Mouse (Mus musculus) limb, embryonic 15.5 days (tissue): ENCODE data around the gene Rora. TPM values are rescaled to one million over a fixed set of nuclear protein-coding genes. Genes with fewer than 3 reads are reported as not detected.
A peak's percentile ranks its signal among the peaks of the same experiment; 100 is the strongest.

ENCODE experiments used
- ATAC-seq: fragments of 200-750 bp; cut with Nextera tagmentation; 2 replicates; pipeline ENCODE4 v1.8.0; 2017; ENCODE audit warnings: low read depth, moderate TSS enrichment; ENCODE audit not compliant: insufficient number of reproducible peaks, low FRiP score, low TSS enrichment
- H3K27ac ChIP-seq: fragments of 300-500 bp; sonication (generic); 2 replicates; pipeline ENCODE4 v1.5.1; 2015; ENCODE audit warnings: moderate library complexity, mild to moderate bottlenecking, inconsistent platforms
- H3K27me3 ChIP-seq: fragments of 300-500 bp; sonication (generic); 2 replicates; pipeline ENCODE4 v1.6.1; 2015; ENCODE audit warnings: inconsistent platforms
- H3K36me3 ChIP-seq: fragments of 300-500 bp; sonication (generic); 2 replicates; pipeline ENCODE4 v1.6.1; 2015; ENCODE audit warnings: inconsistent platforms
- H3K4me1 ChIP-seq: fragments of 300-500 bp; sonication (generic); 2 replicates; pipeline ENCODE4 v1.6.1; 2015; ENCODE audit warnings: inconsistent platforms
- H3K4me2 ChIP-seq: fragments of 300-500 bp; sonication (generic); 2 replicates; pipeline ENCODE4 v1.6.1; 2015; ENCODE audit warnings: mild to moderate bottlenecking, inconsistent platforms
- H3K4me3 ChIP-seq: fragments of 300-500 bp; sonication (generic); 2 replicates; pipeline ENCODE4 v1.5.1; 2015; ENCODE audit warnings: mild to moderate bottlenecking, inconsistent platforms
- H3K9ac ChIP-seq: fragments of 300-500 bp; sonication (generic); 2 replicates; pipeline ENCODE4 v1.6.1; 2015; ENCODE audit warnings: inconsistent platforms
- H3K9me3 ChIP-seq: fragments of 300-500 bp; sonication (generic); 2 replicates; pipeline ENCODE4 v1.6.1; 2016; ENCODE audit warnings: inconsistent platforms
- WGBS: fragments of 180-500 bp; shearing (Covaris S2); methylation state at CpG from one replicate; pipeline ENCODE4 v1.1.7; 2015; 5-methylcytosine and 5-hydroxymethylcytosine counted together
- polyA plus RNA-seq: library from polyadenylated mRNA; unstranded; fragments of >200 nt; fragmentation: Nextera tagmentation; extraction: Ambion mirVana; gene quantifications from 2 replicates; pipeline ENCODE4 v1.2.1, GENCODE M21; 2015

Rora gene
- polyA plus RNA-seq, 1 experiment from 2014 or later, result 25.4 TPM

GRCm38 (mm10) chr9:69371046-69371724 is 717.6 kb downstream of the Rora start:
- no peak for ATAC-seq
- H3K4me3 ChIP-seq, result no peak overlapping the region
- H3K4me2 ChIP-seq, result no peak overlapping the region
- H3K4me1 ChIP-seq, result 0 out of 2 replicates have a peak, but pooled peaks cover 1% of the 10 kb centered on the region
- no peaks in the 10 kb centered on the region for H3K9me3 ChIP-seq
- H3K36me3 ChIP-seq, result peaks cover 8% of the 10 kb centered on the region; the same call in 1 of the 2 replicates
- no peak overlapping the region for H3K9ac ChIP-seq
- no peaks in the 10 kb centered on the region for H3K27me3 ChIP-seq
- H3K27ac ChIP-seq, result no peak overlapping the region
- 76% methylated on average over 11 of the region's 11 CpGs for WGBS

DNA sequence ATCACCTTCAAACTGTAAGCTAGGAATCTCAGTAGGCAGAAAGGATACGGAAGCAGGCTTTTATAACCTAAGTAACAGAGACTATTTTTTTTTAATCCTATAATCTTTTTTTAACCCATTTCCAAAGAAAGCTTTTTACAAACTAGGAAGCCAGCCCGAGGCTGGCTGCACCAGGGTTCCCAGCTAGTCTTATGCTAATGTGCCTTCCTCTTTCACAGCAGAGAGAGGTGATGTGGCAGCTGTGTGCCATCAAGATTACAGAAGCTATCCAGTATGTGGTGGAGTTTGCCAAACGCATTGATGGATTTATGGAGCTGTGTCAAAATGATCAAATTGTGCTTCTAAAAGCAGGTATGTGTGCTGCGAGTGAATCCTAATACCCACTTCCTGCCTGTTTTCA is 719.3 kb downstream of the Rora start:
- H3K36me3 ChIP-seq, result peaks cover 18% of the 10 kb centered on the region; the same call in 1 of the 2 replicates
- no peak overlapping the region for H3K27ac ChIP-seq
- H3K4me1 ChIP-seq, result no peaks in the 10 kb centered on the region
- no peak overlapping the region for H3K4me2 ChIP-seq
- H3K4me3 ChIP-seq, result no peak overlapping the region
- H3K9ac ChIP-seq, result no peak overlapping the region
- no peaks in the 10 kb centered on the region for H3K27me3 ChIP-seq
- no peak for ATAC-seq
- H3K9me3 ChIP-seq, result no peaks in the 10 kb centered on the region
- 52% methylated on average over 4 of the region's 4 CpGs for WGBS

GRCm38 (mm10) chr9:69376982-69377653 is 723.5 kb downstream of the Rora start:
- H3K36me3 ChIP-seq, result peaks cover 27% of the 10 kb centered on the region; the same call in 1 of the 2 replicates
- WGBS, result 76% methylated on average over 4 of the region's 4 CpGs
- no peaks in the 10 kb centered on the region for H3K9me3 ChIP-seq
- H3K4me3 ChIP-seq, result no peak overlapping the region
- no peak overlapping the region for H3K27ac ChIP-seq
- H3K27me3 ChIP-seq, result no peaks in the 10 kb centered on the region
- no peak overlapping the region for H3K9ac ChIP-seq
- no peak for ATAC-seq
- H3K4me1 ChIP-seq, result no peaks in the 10 kb centered on the region
- H3K4me2 ChIP-seq, result no peak overlapping the region

DNA sequence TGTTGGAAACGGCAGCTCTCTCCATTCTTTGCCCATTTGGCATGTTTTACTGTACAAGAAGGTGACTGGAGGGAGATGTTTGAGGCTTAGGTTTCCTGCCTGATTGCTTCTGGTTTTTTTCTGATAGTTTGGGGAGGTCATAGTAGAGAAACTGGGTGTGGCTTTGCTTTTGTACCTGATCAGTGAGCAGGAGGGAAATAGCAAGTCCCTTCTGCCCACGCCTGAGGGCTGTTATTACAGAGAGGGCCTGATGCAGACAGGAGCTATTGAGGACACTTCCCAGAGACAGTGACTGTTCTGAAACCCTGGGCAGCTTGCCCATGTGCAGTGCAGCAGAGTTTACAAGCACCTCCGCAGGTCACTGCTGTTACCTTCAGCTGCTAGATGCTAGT is 724.1 kb downstream of the Rora start:
- Histone ChIP-seq H3K9me3 (no peaks in the 10 kb centered on the region), H3K9ac (no peak overlapping the region), H3K4me2 (no peak overlapping the region), H3K27me3 (no peaks in the 10 kb centered on the region), H3K27ac (no peak overlapping the region), H3K36me3 (peaks cover 27% of the 10 kb centered on the region; the same call in 1 of the 2 replicates), H3K4me1 (no peaks in the 10 kb centered on the region), H3K4me3 (no peak overlapping the region)
- 86% methylated on average over 3 of the region's 3 CpGs for WGBS
- no peak for ATAC-seq

DNA sequence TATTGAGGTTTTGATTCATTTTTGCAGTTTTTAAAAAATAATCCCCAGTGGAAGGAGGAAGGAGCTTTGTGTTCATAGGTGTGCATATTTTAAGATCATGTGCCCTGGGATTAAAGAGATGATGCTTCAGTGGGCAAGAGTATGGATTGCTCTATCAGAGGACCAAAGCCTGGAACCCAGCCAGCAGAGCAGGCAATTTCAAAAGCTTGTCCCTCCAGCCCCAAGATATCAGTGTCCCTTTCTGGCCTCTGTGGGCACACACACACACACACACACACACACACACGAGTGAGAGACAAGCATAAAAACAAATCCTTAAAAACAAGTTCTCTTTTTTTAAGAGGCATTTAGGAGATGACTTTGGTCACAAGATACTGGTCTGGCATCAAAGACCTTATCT is 727.0 kb downstream of the Rora start:
- H3K36me3 ChIP-seq, result peaks cover 19% of the 10 kb centered on the region; the same call in 1 of the 2 replicates
- WGBS, result 57% methylated on average over 1 of the region's 1 CpGs

GRCm38 (mm10) chr9:69381741-69382140 is 728.2 kb downstream of the Rora start:
- H3K9me3 ChIP-seq, result no peaks in the 10 kb centered on the region
- H3K36me3 ChIP-seq, result peaks cover 15% of the 10 kb centered on the region; the same call in 1 of the 2 replicates
- no peak overlapping the region for H3K27ac ChIP-seq
- no peak overlapping the region for H3K9ac ChIP-seq
- H3K4me3 ChIP-seq, result no peak overlapping the region
- H3K27me3 ChIP-seq, result no peaks in the 10 kb centered on the region
- 53% methylated on average over 7 of the region's 7 CpGs for WGBS
- 0 out of 2 replicates have a peak, but pooled peaks cover 3% of the 10 kb centered on the region for H3K4me1 ChIP-seq
- no peak for ATAC-seq
- no peak overlapping the region for H3K4me2 ChIP-seq

More for the DNA sequence above, 727.0 kb downstream of the Rora start:
- Histone ChIP-seq H3K4me3 (no peak overlapping the region), H3K27me3 (no peaks in the 10 kb centered on the region), H3K27ac (no peak overlapping the region), H3K9me3 (no peaks in the 10 kb centered on the region), H3K4me1 (0 out of 2 replicates have a peak, but pooled peaks cover 3% of the 10 kb centered on the region), H3K4me2 (no peak overlapping the region), H3K9ac (no peak overlapping the region)
- ATAC-seq, result no peak

- Histone ChIP-seq H3K4me2 (no peak overlapping the region), H3K4me3 (no peak overlapping the region), H3K9ac (no peak overlapping the region), H3K27ac (no peak overlapping the region), H3K27me3 (no peaks in the 10 kb centered on the region), H3K9me3 (no peaks in the 10 kb centered on the region), H3K4me1 (0 out of 2 replicates have a peak, but pooled peaks cover 3% of the 10 kb centered on the region), H3K36me3 (no peaks in the 10 kb centered on the region)
- no peak for ATAC-seq
- 84% methylated on average over 17 of the region's 17 CpGs for WGBS
These were observed 730.9 kb downstream of the Rora start for GRCm38 (mm10) chr9:69384475-69384874.

DNA sequence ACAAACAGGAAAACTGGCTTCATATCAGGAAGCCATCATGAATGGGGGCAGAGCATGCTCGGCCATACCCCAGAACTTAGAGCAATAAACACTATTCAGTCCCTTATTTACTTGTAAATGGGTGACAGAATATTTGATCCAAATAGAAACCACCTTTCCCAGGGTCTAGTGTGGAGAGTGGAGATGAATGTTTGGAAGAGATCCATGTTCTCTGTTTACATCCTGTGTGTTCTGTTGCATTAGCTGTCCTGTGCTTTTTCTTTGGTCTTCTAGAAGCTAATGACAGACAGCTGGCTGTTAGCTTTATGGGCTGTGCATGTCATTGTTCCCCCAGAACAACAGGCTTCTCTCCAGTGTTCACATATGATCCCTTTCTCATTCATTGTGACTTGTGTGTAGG is 731.3 kb downstream of the Rora start:
- Histone ChIP-seq H3K9me3 (no peaks in the 10 kb centered on the region), H3K4me1 (0 out of 2 replicates have a peak, but pooled peaks cover 3% of the 10 kb centered on the region), H3K27me3 (no peaks in the 10 kb centered on the region), H3K36me3 (no peaks in the 10 kb centered on the region), H3K4me3 (no peak overlapping the region), H3K9ac (no peak overlapping the region), H3K4me2 (no peak overlapping the region), H3K27ac (no peak overlapping the region)
- WGBS, result 38% methylated on average over 1 of the region's 1 CpGs
- no peak for ATAC-seq

- Histone ChIP-seq H3K4me2 (no peak overlapping the region), H3K36me3 (no peaks in the 10 kb centered on the region), H3K9ac (no peak overlapping the region), H3K4me3 (no peak overlapping the region), H3K4me1 (0 out of 2 replicates have a peak, but pooled peaks cover 3% of the 10 kb centered on the region), H3K27ac (no peak overlapping the region), H3K27me3 (no peaks in the 10 kb centered on the region), H3K9me3 (no peaks in the 10 kb centered on the region)
- WGBS, result 90% methylated on average over 4 of the region's 4 CpGs
- no peak for ATAC-seq
These were observed 733.7 kb downstream of the Rora start for GRCm38 (mm10) chr9:69387296-69387695.

DNA sequence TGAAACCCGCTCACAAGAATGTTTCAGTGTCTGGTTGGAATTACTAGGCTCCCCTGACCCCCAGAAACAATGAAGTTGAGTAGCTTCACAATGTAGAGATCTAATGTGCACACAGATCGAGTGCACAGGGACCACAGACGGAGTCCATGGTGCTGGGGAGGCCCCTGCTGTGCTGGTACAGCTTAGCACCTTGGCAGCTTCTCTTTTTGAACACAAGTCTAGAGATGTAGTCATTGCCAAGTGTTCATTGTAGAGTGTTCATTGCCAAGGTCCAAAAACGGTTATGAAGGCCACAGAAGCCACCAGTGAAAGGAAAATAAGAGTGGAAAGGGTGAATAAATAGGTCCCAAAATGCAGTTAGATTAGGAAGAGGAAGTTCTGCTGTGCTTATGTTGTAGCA is 737.0 kb downstream of the Rora start:
- Histone ChIP-seq H3K4me2 (no peak overlapping the region), H3K4me1 (no peaks in the 10 kb centered on the region), H3K27me3 (no peaks in the 10 kb centered on the region), H3K4me3 (no peak overlapping the region), H3K27ac (no peak overlapping the region), H3K9ac (no peak overlapping the region), H3K36me3 (no peaks in the 10 kb centered on the region), H3K9me3 (no peaks in the 10 kb centered on the region)
- 66% methylated on average over 4 of the region's 4 CpGs for WGBS
- no peak for ATAC-seq

GRCm38 (mm10) chr9:69394234-69394633 is 740.6 kb downstream of the Rora start:
- Histone ChIP-seq H3K4me3 (no peak overlapping the region), H3K9me3 (no peaks in the 10 kb centered on the region), H3K27ac (no peak overlapping the region), H3K4me2 (no peak overlapping the region), H3K27me3 (no peaks in the 10 kb centered on the region), H3K4me1 (peaks cover 7% of the 10 kb centered on the region), H3K9ac (no peak overlapping the region), H3K36me3 (no peaks in the 10 kb centered on the region)
- 81% methylated on average over 5 of the region's 5 CpGs for WGBS
- no peak for ATAC-seq

GRCm38 (mm10) chr9:69397432-69397759 is 743.8 kb downstream of the Rora start:
- Histone ChIP-seq H3K9me3 (no peaks in the 10 kb centered on the region), H3K27ac (peak overlapping the region; percentile 92), H3K4me2 (peak overlapping the region; percentile 85), H3K9ac (peak overlapping the region; percentile 72; the same call in 1 of the 2 replicates), H3K4me1 (peaks cover 7% of the 10 kb centered on the region), H3K4me3 (peak overlapping the region; percentile 69), H3K36me3 (no peaks in the 10 kb centered on the region), H3K27me3 (no peaks in the 10 kb centered on the region)
- WGBS, result 63% methylated on average over 2 of the region's 2 CpGs
- ATAC-seq, result no peak
